Mouse (Mus musculus): ENCODE data around the gene Trim24.
A peak's percentile ranks its signal among the peaks of the same experiment; 100 is the strongest.

The Trim24 gene

DNA sequence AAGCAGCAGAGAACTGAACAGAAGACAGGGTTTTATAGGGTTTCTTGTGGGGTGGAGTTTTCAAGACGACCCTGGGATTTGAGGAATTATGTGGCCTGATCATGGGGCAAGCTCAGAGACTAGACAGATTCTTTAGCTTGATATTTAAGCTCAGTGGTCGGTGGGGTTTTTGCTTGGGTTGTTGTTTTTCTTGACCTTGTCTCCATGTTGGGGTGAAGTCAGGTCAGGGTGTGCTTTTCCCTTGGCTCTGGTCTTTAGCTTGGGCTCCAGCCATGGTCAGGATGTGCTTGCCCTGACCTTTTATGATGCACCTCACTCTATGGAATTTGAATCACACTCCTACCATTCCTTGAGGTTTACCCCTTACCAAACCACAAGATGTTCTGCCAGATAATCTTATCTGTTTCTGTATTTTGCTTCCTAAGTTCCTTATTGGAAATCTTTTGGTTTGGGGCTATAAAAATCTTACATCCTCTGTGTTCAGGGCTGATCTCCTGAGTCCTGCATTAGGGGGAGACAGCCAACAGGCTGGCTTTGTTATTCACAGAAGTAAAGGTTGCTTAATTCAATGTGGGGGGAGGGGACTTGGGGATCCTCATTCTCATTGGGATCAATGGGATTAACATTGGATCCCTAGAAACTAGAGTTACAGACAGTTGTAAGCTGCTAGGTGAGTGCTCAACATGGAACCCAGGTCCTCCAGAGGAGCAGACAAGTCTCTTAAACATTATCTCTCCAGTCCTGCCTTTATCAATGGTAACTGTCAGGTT, 6.5 kb upstream of the Trim24 start:
- DNase-seq (ENCODE audit: low read depth): no peak

DNA sequence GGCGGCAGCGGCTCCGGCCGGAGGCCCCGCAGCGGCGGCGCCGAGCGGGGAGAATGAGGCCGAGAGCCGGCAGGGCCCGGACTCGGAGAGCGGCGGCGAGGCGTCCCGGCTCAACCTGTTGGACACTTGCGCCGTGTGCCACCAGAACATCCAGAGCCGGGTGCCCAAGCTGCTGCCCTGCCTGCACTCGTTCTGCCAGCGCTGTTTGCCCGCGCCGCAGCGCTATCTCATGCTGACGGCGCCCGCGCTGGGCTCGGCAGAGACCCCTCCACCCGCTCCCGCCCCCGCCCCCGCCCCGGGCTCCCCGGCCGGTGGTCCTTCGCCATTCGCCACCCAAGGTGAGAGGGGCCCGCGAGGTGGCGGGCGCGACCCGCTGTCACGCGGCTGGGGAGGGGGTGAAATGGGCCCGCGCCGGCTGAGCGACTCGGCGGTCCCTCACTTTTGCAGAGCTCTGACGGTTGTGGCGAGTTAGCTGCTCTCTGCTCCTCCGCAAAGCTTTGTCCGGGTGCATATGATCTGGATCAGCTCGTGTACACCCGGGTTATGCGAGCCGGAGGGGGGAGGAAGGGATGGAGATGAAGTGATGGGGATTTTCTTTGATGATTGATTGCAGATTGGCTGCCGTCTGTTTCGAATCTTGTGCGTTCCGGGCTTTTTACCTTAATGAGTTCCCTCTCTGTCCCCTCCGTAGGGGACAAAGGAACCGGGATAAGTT, 683 bp downstream of the Trim24 start:
- no peak for DNase-seq (ENCODE audit: low read depth)

DNA sequence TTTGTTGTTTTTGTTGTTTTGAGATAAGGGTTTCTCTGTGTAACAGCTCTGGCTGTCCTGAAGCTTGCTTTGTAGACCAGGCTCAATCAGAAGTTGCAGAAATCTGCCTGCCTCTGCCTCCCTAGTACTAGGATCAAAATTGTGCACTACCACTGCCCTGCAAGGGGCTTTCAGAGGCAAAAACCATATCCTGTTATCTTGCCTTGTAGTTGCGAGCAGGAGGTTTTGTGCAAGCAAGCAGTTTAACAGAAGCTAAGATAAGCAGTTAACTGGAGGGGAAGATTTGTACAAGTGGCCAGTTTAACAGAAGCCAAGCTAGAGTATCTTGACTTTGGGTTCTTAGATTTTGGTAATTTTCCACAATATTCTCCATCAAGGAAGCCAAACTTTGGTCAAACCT, 2.2 kb downstream of the Trim24 start:
- no peak for DNase-seq (ENCODE audit: low read depth)

DNA sequence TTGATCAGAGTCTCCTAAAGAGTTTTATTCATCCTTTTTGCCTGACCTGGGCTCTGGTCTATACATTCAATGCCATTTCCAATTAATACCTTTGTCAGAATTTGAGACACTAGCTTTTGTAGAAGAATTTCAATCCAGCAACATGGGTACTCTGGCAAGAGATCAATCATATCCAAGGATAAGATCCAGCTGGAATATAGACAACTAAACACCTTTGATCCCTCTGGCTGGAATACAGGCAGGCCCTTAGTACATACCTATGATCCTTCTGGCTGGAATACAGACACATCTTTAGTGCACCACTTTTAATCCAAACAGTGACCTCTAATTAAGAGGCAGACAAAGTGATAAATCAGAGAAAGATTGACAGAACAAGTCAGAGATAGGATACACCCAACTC, 3.1 kb downstream of the Trim24 start:
- no peak for DNase-seq (ENCODE audit: low read depth)

DNA sequence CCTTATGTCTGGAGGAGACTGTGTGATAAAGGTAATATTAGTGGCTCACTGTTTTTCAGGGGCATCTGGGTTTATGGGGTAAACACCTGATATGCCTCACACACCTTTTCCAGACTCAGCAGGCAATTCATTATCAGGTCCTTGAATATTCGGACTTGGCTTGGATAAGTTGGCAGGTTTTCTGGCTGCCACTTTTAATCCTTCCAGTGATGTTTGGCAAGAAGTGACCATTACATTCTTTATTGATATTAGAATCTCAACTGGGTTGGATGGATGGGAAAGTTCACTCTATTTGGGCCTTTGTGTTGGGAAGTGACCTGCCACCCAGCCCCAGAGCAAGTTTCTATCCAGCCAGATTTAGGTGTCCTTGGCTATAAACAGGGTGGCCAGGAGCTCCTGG, 7.6 kb downstream of the Trim24 start:
- no peak for DNase-seq (ENCODE audit: low read depth)

DNA sequence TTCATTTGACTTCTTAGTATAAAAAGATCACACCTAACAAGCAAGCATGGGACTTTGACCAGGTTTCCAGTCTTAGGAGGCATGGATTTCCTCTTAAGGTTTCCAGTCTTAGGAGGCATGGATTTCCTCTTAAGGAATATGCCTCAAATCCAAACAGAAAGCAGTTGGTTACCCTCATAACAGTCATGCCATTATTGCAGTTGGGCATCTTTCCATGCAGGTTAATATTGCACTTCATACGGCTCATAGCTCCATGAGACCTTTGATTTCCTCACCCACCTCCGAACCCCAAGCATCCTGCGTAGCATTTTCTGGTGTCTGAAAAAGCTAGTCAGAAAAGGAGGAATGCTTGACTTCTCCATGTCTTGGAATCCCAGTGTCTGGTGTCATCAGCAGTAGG, 10.0 kb downstream of the Trim24 start:
- DNase-seq (ENCODE audit: low read depth): no peak

DNA sequence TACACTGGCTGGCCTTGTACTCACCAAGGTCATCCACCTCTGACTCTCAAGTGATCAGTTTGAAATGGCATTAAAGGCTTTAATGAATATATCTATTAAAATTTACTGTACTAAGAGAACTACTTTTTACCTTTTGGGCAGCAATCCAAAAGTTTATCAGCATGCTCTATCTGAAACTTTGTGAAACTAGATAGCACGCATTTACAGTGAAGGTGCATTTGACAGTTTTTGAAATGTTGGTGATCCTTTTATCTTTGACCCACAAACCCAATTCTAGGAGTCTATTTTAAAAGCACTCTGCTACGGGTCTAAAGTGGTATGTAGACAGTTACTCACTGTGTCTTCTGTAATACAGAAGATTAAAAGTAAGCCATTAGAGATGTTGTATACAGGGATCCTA, 23.0 kb downstream of the Trim24 start:
- DNase-seq (ENCODE audit: low read depth): no peak

DNA sequence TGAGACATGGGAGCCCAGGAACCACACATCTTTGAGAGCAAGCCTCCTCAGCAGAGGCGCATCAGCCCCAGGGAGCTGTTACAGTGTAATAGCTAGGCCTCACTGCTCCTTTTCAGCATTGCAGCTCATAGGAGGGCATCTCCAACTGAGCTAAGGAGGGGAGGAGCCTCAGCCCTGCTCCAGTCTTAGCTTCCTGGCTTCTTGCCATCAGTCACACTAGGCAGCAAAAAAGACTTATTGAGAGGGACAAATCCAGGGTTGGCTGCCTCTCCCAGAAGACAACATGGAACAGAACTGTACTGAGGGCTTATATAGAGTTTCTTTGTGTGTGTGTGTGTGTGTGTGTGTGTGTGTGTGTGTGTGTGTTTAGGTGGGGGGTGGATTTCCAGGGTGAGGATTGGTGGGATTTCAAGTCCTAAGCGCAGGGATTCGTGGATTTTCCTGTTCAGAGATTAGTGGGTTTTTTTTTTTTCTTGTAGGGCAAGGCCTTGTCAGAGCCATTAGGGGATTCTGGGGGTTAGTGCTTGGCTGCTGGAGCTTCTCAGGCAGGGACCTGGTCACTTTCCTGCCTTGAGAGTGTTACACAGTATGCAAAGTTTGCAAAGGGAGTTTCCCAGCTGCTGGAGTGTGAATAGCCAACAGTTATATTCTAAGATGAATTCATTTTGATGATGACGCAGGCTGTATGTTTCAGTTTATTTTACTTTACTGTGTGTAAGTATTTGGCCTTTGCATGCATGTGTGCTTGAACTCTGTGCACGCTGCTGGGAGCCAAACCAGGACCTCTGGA, 25.2 kb downstream of the Trim24 start:
- no peak for DNase-seq (ENCODE audit: low read depth)

DNA sequence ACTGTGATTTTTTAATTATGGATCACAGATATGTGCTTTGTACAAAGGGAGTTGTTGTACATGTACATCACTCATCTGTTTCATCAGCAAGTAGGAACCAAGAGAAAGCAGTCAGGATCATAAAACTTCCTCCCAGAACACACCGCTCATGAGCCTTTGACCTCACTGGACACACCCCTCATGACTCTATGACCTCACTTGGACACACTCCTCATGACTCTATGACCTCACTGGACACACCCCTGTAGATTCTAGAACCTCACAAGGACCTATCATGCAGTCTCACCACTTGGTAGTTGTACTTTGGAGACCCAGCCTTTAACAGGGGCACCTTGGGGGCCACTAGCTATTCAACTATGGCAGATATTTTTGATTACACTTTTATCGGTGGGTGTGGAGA, 29.6 kb downstream of the Trim24 start:
- no peak for DNase-seq (ENCODE audit: low read depth)

DNA sequence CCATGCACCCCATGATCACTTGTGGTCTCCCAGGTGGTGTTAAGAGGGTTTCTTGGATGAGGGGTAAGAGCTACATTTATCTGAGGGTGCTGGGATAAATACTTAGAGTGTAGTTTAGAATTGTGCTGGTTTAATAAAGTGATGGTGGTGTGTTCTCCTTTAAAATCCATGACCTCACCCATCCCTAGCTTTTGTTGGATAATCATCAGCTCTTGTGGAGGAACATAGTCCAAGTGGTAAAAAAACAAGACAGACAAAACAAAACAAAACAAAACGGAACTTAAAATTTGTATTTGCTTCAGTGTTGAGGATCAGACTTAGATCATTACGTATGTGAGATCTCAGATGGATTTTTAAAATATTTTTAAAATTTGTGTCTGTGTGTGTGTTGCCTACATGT, 31.2 kb downstream of the Trim24 start:
- DNase-seq (ENCODE audit: low read depth): no peak

DNA sequence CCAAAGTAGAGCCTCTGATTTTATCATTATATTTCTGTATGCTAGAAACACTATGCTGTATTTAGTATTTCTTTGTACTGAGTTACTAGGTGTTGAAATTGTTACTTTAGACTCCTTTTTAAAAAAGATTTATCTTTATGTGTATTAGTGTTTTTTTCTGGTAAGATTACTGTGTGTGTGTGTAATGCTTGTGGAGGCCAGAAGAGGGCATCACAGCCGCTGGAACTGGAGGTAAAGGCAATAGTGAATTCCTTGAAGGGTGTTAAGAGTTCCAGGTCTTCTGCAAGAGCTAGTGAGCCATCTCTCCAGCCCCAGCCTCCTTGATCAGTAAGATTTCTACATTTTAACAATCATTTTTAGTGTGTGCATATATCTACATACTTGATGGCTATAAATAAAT, 33.2 kb downstream of the Trim24 start:
- no peak for DNase-seq (ENCODE audit: low read depth)

DNA sequence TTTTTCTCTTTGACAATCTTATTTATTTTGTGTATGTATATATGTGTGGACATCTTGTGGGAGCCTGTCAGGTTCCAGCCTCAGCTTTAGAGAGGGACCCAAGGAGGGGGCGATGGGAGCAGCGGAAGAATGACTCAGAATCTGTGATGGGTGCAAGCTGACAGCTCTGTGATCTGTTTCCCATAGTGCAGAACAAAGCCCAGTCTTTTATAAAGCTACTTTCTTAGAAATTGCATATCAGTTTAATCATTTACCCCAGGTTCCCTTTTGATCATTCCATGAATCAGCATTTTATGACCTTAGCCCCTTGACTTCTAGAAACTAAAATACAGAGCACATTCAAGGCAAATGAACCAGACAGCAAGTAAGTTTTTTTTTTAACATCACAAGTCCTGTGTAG, 42.9 kb downstream of the Trim24 start:
- DNase-seq (ENCODE audit: low read depth): no peak

DNA sequence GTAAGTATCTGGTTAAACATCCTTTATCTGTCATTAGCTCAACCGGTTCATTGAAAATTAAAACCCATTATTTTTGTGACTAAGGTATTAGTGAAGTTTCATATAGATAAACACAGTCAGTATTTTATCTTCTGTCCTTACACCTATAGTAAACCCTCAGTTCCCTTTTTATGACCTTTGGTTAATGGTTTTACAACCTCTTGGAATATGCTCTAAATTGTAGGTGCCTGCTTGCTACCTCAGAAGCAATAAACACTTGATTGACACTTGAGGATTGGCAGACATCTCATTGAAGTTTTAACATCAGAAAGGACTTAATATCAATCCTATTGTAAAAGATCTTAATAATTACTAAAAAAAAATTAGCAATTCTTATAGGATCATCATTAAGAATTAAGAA, 54.5 kb downstream of the Trim24 start:
- no peak for DNase-seq (ENCODE audit: low read depth)

DNA sequence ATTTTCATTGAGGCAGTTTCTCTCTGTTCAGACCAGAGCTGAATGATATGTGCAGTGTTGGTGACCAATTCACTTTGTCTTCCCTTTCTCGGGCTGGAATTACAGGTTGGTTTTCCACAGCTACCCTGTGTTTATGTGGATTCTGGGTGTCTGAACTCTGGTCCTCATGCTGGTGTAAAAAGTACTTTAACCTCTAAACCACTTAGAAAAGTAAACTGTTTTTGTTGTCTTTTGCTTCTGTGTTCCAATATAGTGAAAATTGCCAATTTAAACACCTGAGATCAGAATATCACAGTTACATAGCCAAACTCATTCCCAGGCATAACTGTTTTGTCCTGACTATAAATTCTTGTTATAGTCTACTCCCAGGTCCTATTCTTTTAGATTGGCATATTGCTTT, 56.1 kb downstream of the Trim24 start:
- no peak for DNase-seq (ENCODE audit: low read depth)

DNA sequence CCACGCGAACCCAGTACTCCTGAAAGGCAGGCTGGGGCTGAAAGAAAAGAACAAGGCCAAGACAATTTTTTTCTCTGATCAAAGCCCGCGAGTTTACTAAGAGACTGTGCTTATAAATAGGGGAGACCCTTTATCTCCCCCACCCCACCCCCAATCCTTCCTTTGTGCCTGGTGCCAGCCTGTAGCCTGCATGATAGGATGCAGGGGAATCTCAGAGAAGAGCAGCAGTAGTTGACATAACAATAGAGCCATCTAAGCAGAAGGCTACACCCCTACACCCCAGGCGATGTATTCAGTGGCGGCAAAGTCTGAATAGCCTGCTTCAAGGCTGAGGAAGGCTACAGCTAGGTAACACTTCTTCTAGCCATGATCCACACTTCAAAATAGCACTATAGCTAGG, 65.9 kb downstream of the Trim24 start:
- DNase-seq (ENCODE audit: low read depth): no peak

DNA sequence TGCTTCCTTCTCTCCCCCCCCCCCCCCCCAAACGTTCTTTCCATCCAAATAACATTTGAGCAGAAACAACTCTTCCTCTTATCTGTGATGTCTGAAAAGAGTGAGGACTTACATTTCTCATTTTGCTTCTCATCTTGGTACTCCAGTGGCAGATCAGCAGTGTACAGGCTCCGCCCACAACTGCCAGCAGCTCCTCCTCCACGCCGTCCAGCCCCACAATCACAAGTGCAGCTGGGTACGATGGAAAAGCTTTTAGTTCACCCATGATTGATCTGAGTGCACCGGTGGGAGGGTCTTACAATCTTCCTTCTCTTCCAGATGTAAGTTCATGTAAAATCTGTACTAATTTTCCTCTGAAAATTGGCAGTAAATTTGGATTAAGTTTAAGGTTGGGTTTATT, 80.7 kb downstream of the Trim24 start:
- DNase-seq (ENCODE audit: low read depth): no peak

DNA sequence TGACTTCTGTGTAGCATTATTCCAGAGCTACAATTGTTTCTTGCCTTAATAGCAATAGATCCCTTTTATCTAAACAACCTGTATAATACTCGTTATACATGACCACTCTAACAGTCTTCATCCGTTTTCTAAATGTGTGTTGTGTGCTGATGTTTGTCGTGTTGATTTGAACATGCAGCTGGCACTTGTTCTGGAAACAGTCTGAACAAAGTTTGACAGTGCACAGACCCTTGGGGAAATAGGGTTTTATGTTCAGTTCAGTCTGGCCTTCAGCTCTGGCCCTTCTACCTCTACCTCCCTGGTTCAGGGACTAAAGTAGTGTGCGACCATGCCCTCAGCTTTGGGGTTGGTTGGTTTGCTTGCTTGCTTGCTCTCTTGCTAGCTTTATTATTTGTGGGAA, 96.8 kb downstream of the Trim24 start:
- DNase-seq (ENCODE audit: low read depth): no peak

DNA sequence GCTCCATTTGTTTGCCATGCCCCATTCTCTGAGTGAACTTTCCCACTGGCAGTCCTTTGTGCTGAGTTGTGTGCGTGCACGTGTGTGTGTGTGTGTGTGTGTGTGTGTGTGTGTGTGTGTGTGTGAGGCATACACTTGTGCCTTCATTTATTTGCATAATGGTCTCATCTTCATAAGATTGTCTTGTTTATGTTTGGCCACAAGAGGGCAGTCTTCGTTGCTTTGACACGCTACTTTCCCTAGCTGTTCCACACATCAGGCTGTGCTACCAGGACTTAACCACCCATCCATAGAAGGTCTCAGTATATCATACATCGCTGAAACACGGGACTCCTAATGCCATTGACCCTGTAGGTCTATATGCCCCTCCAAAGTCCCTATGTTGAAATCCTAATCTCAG, 136.8 kb downstream of the Trim24 start:
- peak; percentile 42 for DNase-seq (ENCODE audit: low read depth)

DNA sequence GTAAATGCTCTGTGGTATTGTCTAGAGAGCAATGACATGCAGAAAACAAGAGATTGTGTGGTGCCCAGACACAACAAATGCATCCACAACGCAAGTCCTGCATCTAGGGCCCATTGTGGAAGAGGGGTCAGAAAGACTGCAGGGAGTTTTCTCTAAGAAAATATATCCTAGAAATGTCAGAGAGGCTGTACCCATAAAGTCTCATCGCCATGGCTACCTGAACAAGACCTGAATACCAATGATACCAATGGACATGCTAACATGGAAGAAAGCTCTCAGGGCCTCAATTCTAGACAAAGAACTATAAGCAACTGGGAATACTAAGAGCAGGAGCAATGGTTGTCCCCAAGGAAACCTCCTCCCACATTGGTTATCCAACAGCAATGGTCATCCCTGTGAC, 142.2 kb downstream of the Trim24 start:
- no peak for DNase-seq (ENCODE audit: low read depth)
